Mouse (Mus musculus) limb, embryonic 10.5 days (tissue): ENCODE results near the gene Ankib1. TPM values are rescaled to one million over a fixed set of nuclear protein-coding genes. Genes with fewer than 3 reads are reported as not detected.
"Not testable (repeated sequence)": the region's sequence is repeated elsewhere in the genome, so short reads cannot be mapped to it uniquely, and the experiment has no call there.

Experiments
- DNase-seq: peaks from one replicate; pipeline ENCODE4 v3.0.0-alpha.2; 2017; ENCODE audit warnings: low spot score
- H3K27ac ChIP-seq: fragments of 300-500 bp; sonication (generic); 2 replicates; pipeline ENCODE4 v1.5.1; 2016; ENCODE audit warnings: mild to moderate bottlenecking
- H3K27me3 ChIP-seq: fragments of 300-500 bp; sonication (generic); 2 replicates; pipeline ENCODE4 v1.6.1; 2016; ENCODE audit warnings: low read depth, mild to moderate bottlenecking; ENCODE audit not compliant: poor library complexity, severe bottlenecking
- H3K36me3 ChIP-seq: fragments of 300-500 bp; sonication (generic); 2 replicates; pipeline ENCODE4 v1.6.1; 2016; ENCODE audit warnings: mild to moderate bottlenecking, moderate library complexity
- H3K4me1 ChIP-seq: fragments of 300-500 bp; sonication (generic); 2 replicates; pipeline ENCODE4 v1.6.1; 2016
- H3K4me3 ChIP-seq: fragments of 300-500 bp; sonication (generic); 2 replicates; pipeline ENCODE4 v1.5.1; 2016; ENCODE audit warnings: mild to moderate bottlenecking, moderate library complexity
- H3K9me3 ChIP-seq: fragments of 300-500 bp; sonication (generic); replicated peaks from 2 replicates; pipeline ENCODE4 v1.6.1; 2016; ENCODE audit warnings: mild to moderate bottlenecking
- WGBS: fragments of 180-500 bp; shearing (Covaris S2); methylation state at CpG from one replicate; pipeline ENCODE4 v1.1.7; 2016; 5-methylcytosine and 5-hydroxymethylcytosine counted together
- polyA plus RNA-seq: library from polyadenylated mRNA; unstranded; fragments of >200 nt; fragmentation: Nextera tagmentation; extraction: Ambion mirVana; gene quantifications from 2 replicates; pipeline ENCODE4 v1.2.1, GENCODE M21; 2016

The Ankib1 gene
- polyA plus RNA-seq, 1 experiment from 2014 or later, result 9.8 TPM

DNA sequence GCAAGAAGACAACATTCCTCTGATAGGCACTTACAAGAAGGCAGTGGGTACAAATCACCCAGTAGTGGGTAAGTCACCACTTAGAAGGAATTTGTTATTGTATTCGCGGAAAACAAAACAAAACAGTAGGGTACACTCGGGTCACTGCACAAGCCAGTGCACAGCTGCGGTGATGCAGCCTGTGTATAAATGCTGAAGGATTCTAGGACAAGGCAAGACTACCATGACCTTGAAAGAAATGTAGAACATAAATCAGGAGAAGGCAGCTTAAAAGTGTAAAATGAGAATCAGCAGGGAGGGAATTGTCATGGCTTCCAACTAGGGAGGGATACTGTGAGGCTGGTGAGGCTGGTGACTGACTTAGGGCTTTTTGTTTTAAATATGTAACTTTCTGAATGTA is 100.5 kb downstream of the Ankib1 start:
- DNase-seq, result no peak
- Histone ChIP-seq H3K36me3 (peaks cover 59% of the 10 kb centered on the region), H3K27ac (no peak overlapping the region), H3K27me3 (no peaks in the 10 kb centered on the region), H3K9me3 (no peaks in the 10 kb centered on the region), H3K4me3 (no peak overlapping the region), H3K4me1 (no peaks in the 10 kb centered on the region)
- 94% methylated on average over 4 of the region's 4 CpGs for WGBS

DNA sequence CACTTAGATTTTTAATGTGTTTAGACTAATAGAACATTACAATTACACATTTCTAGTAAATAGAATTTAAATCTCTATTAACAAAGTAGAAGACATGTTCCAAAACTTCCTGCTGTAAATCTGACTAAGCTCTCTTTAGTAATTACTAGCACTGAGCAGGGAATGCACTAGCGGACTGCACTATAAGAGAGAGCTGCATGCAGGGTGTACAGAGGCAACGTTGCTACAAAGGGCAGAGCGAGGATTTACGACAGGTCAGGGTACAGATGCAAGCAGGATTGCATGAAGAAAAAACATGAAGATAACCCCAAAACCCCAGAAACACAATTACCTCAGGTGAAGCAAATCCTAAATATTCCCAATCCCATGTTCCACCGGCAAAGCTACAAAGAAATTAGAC is 102.7 kb downstream of the Ankib1 start:
- H3K27me3 ChIP-seq, result no peaks in the 10 kb centered on the region
- WGBS, result 93% methylated on average over 5 of the region's 5 CpGs
- H3K4me3 ChIP-seq, result no peak overlapping the region
- H3K36me3 ChIP-seq, result peaks cover 66% of the 10 kb centered on the region
- no peak for DNase-seq
- H3K27ac ChIP-seq, result no peak overlapping the region
- no peaks in the 10 kb centered on the region for H3K9me3 ChIP-seq
- H3K4me1 ChIP-seq, result no peaks in the 10 kb centered on the region

DNA sequence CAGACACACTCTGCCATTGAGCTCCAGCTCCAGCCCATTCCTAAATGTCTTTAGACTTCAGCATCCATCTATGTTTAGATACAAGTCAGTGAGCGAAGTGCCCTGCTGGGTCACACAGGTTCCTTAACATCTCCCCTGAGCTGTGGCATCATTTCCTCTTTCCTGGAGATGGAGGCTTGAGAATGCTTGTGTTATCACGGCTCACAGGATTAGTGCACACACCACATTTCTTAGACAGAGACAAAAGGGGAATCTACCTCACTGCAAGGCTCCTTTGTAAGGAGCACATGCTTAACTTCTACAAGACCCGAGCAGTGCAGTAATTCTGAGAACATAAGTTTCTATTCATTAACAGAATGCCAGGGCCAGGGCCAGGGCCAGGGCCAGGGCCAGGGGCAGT is 106.7 kb downstream of the Ankib1 start:
- H3K27ac ChIP-seq, result no peak overlapping the region
- H3K4me3 ChIP-seq, result no peak overlapping the region
- 91% methylated on average over 3 of the region's 3 CpGs for WGBS
- peaks cover 78% of the 10 kb centered on the region for H3K36me3 ChIP-seq
- no peaks in the 10 kb centered on the region for H3K9me3 ChIP-seq
- DNase-seq, result no peak
- H3K27me3 ChIP-seq, result no peaks in the 10 kb centered on the region
- H3K4me1 ChIP-seq, result no peaks in the 10 kb centered on the region

DNA sequence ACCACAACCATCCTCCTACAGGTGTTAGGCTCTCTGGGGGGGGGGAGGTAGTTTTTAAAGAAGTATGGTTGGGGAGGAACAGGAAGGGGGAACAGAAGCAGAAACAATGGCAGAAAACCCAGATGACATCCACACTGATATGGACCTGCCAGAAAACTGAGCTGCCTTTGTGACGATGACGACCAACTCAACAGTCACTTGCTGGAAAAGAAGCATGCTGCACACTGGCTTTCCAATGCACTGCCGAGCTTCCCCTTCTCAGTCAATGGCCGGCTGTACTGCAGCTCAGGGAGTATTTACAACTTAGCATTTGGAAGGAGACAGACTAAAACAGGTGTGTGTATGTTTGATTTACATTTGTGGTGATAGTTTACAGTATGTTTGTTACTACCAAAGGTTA is 107.5 kb downstream of the Ankib1 start:
- no peak for DNase-seq
- 92% methylated on average over 4 of the region's 4 CpGs for WGBS
- Histone ChIP-seq H3K9me3 (no peaks in the 10 kb centered on the region), H3K36me3 (peaks cover 70% of the 10 kb centered on the region), H3K4me1 (no peaks in the 10 kb centered on the region), H3K4me3 (no peak overlapping the region), H3K27me3 (no peaks in the 10 kb centered on the region), H3K27ac (no peak overlapping the region)

DNA sequence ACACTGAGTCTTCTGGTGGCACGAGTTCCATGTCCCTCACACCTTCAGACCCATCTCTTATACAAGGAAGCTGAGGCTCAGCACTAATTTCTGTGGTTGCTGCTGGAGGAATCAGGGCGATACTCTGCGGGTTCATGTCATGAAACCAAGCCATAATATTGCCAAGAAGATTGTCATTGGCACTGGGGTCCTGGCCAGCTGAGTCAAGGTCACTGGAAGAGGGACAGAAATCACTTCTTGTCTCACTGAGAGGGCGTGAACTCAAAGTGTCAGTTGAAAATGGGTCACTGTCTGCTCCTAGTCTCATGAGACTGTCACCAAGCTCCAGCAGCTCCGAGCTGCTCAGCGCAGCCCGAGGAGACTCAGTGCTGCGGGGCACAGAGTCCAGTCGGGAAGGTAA is 109.8 kb downstream of the Ankib1 start:
- whole genome bisulfite sequencing, result 96% methylated on average over 9 of the region's 9 CpGs

DNA sequence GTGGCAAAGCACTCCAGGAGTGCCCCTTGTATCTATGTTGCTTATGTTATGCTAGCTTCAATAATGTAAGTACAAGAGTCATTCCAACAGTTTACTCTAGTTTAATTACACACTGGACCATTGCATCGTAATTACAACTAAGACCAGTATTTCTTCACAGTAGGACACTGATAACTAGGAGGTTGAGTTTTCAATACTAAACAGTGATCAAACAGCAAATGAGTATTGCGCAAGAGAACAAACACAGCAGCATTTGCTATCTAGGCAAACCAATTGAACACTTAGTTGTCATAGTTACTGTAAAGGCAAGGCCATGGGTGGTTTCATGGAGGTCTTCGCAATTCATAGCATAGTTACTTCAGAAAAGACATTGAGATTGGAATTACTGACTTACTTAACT is 111.4 kb downstream of the Ankib1 start:
- no peak for DNase-seq
- Histone ChIP-seq H3K27me3 (no peaks in the 10 kb centered on the region), H3K36me3 (peaks cover 64% of the 10 kb centered on the region), H3K27ac (no peak overlapping the region), H3K4me1 (no peaks in the 10 kb centered on the region), H3K4me3 (no peak overlapping the region), H3K9me3 (no peaks in the 10 kb centered on the region)
- WGBS, result 98% methylated on average over 3 of the region's 3 CpGs

More for the DNA sequence above, 109.8 kb downstream of the Ankib1 start:
- no peaks in the 10 kb centered on the region for H3K9me3 ChIP-seq
- H3K36me3 ChIP-seq, result peaks cover 75% of the 10 kb centered on the region
- DNase-seq, result no peak
- H3K4me1 ChIP-seq, result no peaks in the 10 kb centered on the region
- no peaks in the 10 kb centered on the region for H3K27me3 ChIP-seq
- no peak overlapping the region for H3K4me3 ChIP-seq
- no peak overlapping the region for H3K27ac ChIP-seq

DNA sequence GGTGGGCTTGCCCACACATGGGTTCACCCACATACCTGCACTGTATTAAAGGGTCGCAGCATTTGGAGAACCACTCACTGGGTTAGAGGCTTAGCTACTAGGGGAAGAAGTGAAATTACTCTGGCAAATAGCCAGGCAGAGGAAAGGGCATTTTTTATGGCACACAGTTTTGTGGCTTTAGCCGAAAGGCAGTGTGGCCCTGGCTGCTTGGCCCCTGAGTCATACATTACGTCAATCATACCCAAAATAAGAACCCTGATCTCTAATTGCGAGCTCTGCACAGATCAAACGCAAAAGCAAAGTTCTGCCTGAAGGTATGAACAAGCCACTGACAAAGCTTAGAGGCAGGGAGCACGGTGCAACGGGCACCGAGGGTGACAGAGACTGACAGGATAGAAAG is 114.4 kb downstream of the Ankib1 start:
- no peak overlapping the region for H3K4me3 ChIP-seq
- WGBS, result 95% methylated on average over 8 of the region's 8 CpGs
- no peak overlapping the region for H3K27ac ChIP-seq
- DNase-seq, result no peak
- H3K9me3 ChIP-seq, result no peaks in the 10 kb centered on the region
- H3K36me3 ChIP-seq, result peaks cover 39% of the 10 kb centered on the region
- no peaks in the 10 kb centered on the region for H3K27me3 ChIP-seq
- H3K4me1 ChIP-seq, result no peaks in the 10 kb centered on the region

DNA sequence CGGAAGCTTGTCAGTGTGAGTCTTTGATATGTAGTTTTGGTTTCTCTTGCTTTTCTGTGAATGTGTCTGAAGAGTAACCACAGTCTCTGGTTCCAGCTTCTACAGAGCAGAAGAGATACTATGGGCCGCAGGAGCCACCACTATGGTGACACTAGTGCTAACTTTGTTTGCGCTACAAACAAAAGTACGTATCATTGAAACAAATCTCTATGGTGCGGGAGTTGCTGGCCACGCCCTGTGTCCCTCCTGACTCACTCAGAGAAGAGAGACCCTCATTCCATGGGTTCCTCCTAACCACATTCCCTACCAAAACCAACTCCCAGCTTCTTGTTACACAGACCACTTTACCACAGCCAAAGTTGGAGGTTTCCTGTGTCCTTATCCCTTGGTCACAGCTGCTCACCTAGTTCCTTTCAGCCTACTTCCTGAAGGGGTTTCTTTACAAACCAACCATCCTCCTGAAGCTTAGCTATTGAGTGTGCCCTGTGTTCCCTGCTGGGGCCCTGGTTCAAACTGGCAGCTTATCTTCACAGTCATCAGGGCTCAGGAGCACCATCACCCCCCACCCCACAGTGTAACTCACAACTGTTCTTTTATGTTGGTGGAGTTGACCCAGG is 132.7 kb downstream of the Ankib1 start:
- Histone ChIP-seq H3K27me3 (no peaks in the 10 kb centered on the region), H3K27ac (no peak overlapping the region), H3K36me3 (no peaks in the 10 kb centered on the region), H3K4me3 (no peak overlapping the region), H3K4me1 (peaks cover 12% of the 10 kb centered on the region), H3K9me3 (no peaks in the 10 kb centered on the region)
- no peak for DNase-seq
- 92% methylated on average over 6 of the region's 6 CpGs for WGBS

DNA sequence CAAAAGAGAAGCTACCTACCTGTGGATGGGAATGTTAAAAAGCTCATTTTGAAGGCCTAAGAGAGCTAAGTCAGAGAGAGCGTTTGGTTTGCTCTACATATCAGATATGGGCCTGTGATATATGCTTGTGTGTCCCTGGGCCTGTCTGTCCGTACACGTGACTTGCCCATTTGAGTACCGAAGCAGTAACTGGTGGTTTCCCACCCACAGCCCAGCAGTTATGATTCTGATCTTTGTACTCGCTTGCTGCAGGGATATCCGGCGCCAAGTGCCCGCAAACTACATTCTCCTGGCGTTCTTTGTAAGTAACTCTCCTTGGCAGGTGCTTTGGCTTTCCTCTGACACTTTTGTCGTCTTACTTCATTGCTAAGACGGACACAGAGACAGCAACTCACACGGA is 136.1 kb downstream of the Ankib1 start:
- Histone ChIP-seq H3K9me3 (no peaks in the 10 kb centered on the region), H3K4me1 (peaks cover 12% of the 10 kb centered on the region), H3K27me3 (no peaks in the 10 kb centered on the region), H3K27ac (peak overlapping the region; percentile 54; the same call in 1 of the 2 replicates), H3K4me3 (no peak overlapping the region), H3K36me3 (no peaks in the 10 kb centered on the region)
- 86% methylated on average over 12 of the region's 12 CpGs for WGBS
- no peak for DNase-seq

DNA sequence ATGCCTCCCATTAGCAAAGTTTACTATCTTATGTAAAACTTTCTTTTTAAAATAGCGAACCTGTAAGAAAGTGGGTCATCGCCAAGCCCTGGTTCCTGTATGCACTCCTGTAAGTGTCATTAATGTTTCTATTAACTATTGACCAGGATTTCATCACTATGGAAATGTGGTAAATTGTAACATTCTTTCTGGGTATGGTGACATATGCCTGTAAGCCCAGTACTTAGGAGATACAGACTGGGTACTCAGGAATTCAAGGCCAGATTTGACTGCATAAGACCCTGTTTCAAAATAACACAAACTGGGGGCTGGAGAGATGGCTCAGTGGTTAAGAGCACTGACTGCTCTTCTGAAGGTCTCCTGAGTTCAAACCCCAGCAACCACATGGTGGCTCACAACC is 137.5 kb downstream of the Ankib1 start:
- H3K9me3 ChIP-seq, result no peaks in the 10 kb centered on the region
- WGBS, result 98% methylated on average over 2 of the region's 2 CpGs
- H3K27me3 ChIP-seq, result no peaks in the 10 kb centered on the region
- no peak for DNase-seq
- H3K27ac ChIP-seq, result no peak overlapping the region
- peaks cover 12% of the 10 kb centered on the region for H3K4me1 ChIP-seq
- no peaks in the 10 kb centered on the region for H3K36me3 ChIP-seq
- no peak overlapping the region for H3K4me3 ChIP-seq

DNA sequence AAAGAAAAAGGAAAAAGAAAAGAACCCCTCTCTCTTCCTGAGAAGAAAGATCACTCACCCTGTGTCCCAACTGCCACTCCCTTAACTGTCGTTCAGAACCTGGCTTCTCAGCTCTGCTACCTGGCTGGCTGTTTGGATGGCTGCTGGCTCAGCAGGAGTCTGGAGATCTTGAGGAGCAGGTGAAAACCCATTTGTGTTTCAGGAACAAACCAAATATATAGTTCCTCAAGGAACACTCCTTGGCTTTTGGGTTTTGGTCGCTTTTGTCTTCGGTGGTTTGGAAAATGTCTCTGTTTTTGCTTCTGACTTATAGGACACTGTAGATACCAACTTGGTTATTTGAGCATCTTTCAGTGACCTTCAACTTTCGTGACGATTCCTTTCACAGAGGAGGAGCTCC is 145.6 kb downstream of the Ankib1 start, which contains the start of gene Gatad1:
TSS of gene Gatad1 (minus strand) at position 101 of the 400 bp plus-strand sequence.
- Histone ChIP-seq H3K36me3 (no peaks in the 10 kb centered on the region), H3K4me1 (no peaks in the 10 kb centered on the region), H3K27me3 (no peaks in the 10 kb centered on the region), H3K4me3 (no peak within 1 kb of the TSS), H3K9me3 (no peaks in the 10 kb centered on the region), H3K27ac (no peak within 1 kb of the TSS)
- DNase-seq, result no peak
- 80% methylated on average over 5 of the region's 5 CpGs for WGBS

DNA sequence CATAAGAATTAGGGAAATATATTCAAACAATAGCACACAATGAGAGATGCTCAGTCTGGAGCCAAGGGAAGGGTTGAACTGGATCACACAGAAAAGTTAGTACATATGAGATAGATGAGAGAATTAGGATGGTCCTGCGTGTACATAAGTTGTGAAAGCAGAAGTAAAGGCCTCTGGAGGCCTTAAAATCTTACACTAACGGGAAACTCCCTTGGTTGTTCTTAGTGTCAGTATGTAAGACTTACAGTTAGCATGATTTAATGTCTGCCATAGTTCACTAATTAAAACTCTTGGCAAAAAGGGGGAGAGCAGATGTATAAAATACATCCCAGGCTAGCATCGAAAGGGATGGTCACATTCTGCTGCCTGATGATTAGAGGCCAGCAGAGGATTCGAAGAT is 148.9 kb downstream of the Ankib1 start:
- no peak overlapping the region for H3K4me3 ChIP-seq
- no peaks in the 10 kb centered on the region for H3K36me3 ChIP-seq
- no peak overlapping the region for H3K27ac ChIP-seq
- no peak for DNase-seq
- no peaks in the 10 kb centered on the region for H3K4me1 ChIP-seq
- no peaks in the 10 kb centered on the region for H3K9me3 ChIP-seq
- H3K27me3 ChIP-seq, result no peaks in the 10 kb centered on the region
- WGBS, result 88% methylated on average over 4 of the region's 4 CpGs

DNA sequence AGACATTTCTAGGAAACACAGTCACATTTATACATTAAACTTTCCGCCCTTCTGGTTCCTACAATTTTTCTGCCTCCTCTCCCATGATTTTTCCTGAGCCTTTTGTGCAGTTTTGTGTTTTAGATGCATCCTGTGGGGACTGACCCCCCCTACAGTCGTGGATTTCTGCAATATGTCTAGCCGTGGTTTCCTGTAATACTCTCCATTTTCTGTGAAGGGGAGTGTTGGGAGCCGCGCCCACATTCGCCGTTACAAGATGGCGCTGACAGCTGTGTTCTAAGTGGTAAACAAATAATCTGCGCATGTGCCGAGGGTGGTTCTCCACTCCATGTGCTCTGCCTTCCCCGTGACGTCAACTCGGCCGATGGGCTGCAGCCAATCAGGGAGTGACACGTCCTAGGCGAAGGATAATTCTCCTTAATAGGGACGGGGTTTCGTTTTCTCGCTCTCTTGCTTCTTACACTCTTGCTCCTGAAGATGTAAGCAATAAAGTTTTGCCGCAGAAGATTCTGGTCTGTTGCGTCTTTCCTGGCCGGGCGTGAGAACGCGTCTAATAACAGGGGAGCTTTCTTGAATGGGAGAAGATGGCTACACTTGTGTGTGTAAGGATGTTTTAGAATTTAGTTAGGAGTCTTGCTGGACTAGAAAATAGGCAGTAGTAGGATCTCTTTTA is 149.7 kb downstream of the Ankib1 start:
- H3K4me1 ChIP-seq, H3K27me3 ChIP-seq, DNase-seq, H3K27ac ChIP-seq, H3K36me3 ChIP-seq, H3K4me3 ChIP-seq, H3K9me3 ChIP-seq: not testable (repeated sequence)
- WGBS, result 95% methylated on average over 15 of the region's 25 CpGs

DNA sequence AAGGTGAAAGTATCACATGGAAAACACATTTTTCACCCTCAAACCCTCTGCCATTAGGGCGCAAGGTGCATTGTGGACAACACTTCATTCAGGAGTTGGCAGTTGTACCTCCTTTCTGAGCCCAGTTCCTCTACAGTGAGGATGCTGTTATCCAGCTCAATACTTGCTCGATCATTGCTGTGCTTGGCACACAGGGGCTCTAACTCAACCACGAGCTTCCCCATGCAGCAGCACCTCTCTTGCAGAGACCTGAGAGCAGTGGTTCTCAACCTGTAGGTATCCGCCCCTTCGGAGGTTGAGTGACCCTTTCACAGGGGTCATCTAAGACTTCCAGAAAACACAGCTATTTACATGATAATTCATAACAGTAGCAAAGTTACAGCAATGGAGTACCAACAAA is 151.1 kb downstream of the Ankib1 start:
- Histone ChIP-seq H3K36me3 (no peaks in the 10 kb centered on the region), H3K4me1 (peaks cover 4% of the 10 kb centered on the region), H3K4me3 (no peak overlapping the region), H3K27ac (no peak overlapping the region), H3K9me3 (no peaks in the 10 kb centered on the region), H3K27me3 (no peaks in the 10 kb centered on the region)
- 91% methylated on average over 5 of the region's 5 CpGs for WGBS
- DNase-seq, result no peak
